Mouse (Mus musculus): ENCODE results near the gene Aaas. TPM values are rescaled to one million over a fixed set of nuclear protein-coding genes. Genes with fewer than 3 reads are reported as not detected.

Aaas gene
- polyA plus RNA-seq, 1 experiment = 13.2 TPM

DNA sequence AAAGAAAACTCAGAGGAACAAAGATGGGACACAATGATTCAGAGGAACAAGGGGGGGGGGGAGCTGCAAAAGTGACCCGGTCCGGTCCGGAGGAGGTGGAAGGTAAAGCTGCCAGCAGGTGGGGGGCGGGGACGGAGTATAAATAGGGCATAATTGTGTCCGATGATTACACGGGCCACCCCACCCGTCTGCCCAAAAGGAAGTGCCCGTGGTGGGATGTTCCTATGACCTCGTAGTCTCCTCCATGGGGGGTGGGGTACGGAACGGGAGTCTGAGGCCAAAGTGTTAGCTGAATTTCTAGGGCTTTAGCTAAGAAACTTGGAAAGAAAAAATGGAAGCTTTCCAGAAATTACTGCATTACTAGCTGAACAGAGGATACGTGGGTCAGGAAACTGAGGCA, 19.4 kb upstream of the Aaas start:
- no peak overlapping the region for H3K27ac ChIP-seq (replicated peaks; ENCODE audit: low read depth, low read length)
- H3K4me1 ChIP-seq (ENCODE audit: control insufficient read depth, insufficient read depth, insufficient read length, low read length) = no peaks in the 10 kb centered on the region; the same call in 1 of the 2 replicates
- H3K4me3 ChIP-seq (ENCODE audit: insufficient read depth, low read depth, low read length) = no peak overlapping the region

DNA sequence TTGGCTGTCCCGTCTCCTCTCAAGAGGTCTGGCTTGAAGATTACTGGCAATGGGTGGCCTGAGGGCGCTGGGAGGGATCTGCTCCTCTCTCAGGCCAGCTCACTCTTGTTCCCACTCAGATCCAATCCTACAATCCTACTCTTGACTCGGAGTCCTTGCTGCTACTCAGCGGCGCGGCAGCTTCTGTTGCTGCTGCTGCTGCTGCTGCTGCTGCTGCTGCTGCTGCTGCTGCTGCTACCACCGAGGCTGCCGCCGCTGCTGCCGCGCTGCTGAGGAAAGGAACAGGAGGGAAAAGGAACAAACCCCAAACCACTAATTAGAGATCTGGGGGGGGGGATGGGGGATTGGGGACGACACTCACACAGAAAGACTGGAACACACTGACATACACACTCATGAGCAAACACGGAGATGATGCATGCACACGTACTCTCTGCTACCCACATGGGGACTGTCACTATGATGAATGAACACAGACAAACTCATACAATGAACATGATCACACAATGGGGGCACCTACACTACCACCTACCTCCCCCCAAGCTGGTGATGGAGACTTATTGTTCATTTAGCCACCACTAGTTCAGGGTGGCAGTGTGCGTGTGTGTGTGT, 16.3 kb upstream of the Aaas start, which contains the start of gene Sp7:
TSS of gene Sp7 (minus strand) at position 450 of the 612 bp plus-strand sequence.
- no peak within 1 kb of the TSS for H3K4me3 ChIP-seq (ENCODE audit: insufficient read depth, low read depth, low read length)
- H3K27ac ChIP-seq (replicated peaks; ENCODE audit: low read depth, low read length) = no peak within 1 kb of the TSS
- no peaks in the 10 kb centered on the region; the same call in 1 of the 2 replicates for H3K4me1 ChIP-seq (ENCODE audit: control insufficient read depth, insufficient read depth, insufficient read length, low read length)

DNA sequence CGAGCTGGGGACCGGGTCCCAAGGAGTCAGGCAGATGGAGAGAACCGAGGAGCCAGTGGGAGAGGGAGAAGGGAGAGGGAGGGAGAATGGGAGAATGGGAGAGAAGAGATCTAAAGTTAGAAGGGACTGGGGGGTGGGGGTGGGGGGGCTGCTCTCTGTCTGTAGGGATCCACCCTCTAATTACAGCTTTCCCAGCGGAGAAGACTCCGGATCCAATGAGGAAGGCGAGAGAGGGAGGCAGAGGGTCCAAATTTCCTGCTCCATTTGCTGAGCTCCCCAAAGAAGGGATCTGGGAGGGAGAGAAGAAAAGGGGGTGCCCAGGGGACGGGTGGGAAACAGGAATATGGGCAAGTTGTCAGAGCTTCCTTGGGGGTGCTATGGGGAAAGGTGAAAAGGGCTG, 15.7 kb upstream of the Aaas start:
- no peaks in the 10 kb centered on the region; the same call in 1 of the 2 replicates for H3K4me1 ChIP-seq (ENCODE audit: control insufficient read depth, insufficient read depth, insufficient read length, low read length)
- H3K4me3 ChIP-seq (ENCODE audit: insufficient read depth, low read depth, low read length) = no peak overlapping the region
- no peak overlapping the region for H3K27ac ChIP-seq (replicated peaks; ENCODE audit: low read depth, low read length)

DNA sequence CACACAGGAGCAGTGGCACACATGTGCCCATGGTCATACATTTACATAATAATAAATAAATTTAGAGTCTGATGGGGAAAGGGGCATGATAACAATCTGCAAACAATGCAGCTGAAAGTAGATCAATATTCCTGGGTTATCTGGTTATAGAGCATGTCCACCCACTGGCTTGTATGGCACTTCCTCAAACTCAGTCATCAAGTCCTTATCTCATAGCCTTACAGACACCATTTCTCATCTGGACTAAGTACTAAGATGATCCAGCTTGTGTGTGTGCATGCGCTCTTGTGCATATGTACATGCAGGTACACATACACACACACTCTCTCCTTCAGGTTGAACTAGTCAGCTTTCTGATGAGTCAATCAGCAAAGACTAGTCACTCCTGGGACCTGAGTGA, 14.1 kb upstream of the Aaas start:
- Histone ChIP-seq H3K4me3 (ENCODE audit: insufficient read depth, low read depth, low read length) (no peak overlapping the region), H3K4me1 (ENCODE audit: control insufficient read depth, insufficient read depth, insufficient read length, low read length) (no peaks in the 10 kb centered on the region), H3K27ac (replicated peaks; ENCODE audit: low read depth, low read length) (no peak overlapping the region)

GRCm38 (mm10) chr15:102362648-102363047, 12.1 kb upstream of the Aaas start:
- no peaks in the 10 kb centered on the region for H3K4me1 ChIP-seq (ENCODE audit: control insufficient read depth, insufficient read depth, insufficient read length, low read length)
- H3K4me3 ChIP-seq (ENCODE audit: insufficient read depth, low read depth, low read length) = no peak overlapping the region
- H3K27ac ChIP-seq (replicated peaks; ENCODE audit: low read depth, low read length) = no peak overlapping the region

GRCm38 (mm10) chr15:102358834-102359233, 8.3 kb upstream of the Aaas start:
- Histone ChIP-seq H3K4me1 (ENCODE audit: control insufficient read depth, insufficient read depth, insufficient read length, low read length) (peaks cover 5% of the 10 kb centered on the region; the same call in 1 of the 2 replicates), H3K4me3 (ENCODE audit: insufficient read depth, low read depth, low read length) (no peak overlapping the region), H3K27ac (replicated peaks; ENCODE audit: low read depth, low read length) (no peak overlapping the region)

DNA sequence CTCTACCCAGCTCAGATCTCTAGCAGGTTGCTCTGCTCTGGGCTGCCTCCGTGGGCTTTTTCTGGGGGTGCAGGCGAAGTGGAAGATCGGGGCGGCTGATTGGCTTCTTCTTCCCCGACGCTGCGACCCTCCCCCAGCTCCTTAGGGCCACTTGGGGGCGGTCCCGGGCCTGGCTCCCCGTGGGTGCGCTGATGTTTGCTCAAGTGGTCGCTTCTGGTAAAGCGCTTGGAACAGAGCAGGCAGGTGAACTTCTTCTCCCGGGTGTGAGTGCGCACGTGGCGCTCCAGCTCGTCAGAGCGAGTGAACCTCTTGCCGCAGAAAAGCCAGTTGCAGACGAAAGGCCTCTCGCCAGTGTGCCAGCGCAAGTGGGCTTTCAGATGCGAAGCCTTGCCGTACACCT, 7.6 kb upstream of the Aaas start:
- peaks cover 5% of the 10 kb centered on the region; the same call in 1 of the 2 replicates for H3K4me1 ChIP-seq (ENCODE audit: control insufficient read depth, insufficient read depth, insufficient read length, low read length)
- H3K27ac ChIP-seq (replicated peaks; ENCODE audit: low read depth, low read length) = no peak overlapping the region
- no peak overlapping the region for H3K4me3 ChIP-seq (ENCODE audit: insufficient read depth, low read depth, low read length)

DNA sequence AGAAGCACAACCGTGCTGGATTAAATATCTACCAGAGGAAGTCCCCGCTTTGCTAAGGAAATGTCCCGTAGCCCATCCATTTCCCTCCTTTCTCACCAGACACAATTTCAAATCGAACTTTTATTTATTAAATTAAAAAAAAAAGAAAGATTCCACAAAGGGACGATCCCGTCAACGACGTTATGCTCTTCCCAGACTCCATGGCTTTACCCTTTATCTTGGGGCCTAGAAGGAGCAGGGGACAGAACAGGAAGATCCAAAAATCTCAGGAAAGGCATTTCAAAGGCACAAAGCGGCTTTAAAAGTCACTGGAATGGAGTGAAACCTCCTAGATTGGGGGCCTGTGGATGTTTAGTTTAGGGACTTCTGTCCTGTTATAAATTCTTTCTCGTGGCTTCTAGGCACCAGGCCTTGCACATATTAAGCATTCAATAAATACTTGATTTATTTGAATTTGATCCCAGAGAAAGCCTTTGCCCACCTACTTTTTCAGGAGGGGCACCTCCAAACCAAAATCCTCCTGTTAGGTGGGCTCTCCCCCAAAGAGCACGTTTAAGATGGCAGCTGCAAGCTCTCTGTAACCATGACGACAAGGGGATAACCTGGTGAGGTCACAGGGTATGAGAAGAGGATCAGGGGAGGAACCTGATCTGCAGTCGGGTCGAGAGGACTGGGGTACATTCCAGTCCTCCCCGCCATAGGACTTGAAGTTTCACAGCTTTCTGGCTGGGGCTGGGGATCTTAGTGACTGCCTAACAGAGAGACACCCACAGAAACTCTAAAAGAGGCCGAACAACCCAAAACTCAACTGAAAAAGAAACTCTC, 6.1 kb upstream of the Aaas start:
- Histone ChIP-seq H3K27ac (replicated peaks; ENCODE audit: low read depth, low read length) (no peak overlapping the region), H3K4me1 (ENCODE audit: control insufficient read depth, insufficient read depth, insufficient read length, low read length) (peaks cover 5% of the 10 kb centered on the region; the same call in 1 of the 2 replicates), H3K4me3 (ENCODE audit: insufficient read depth, low read depth, low read length) (no peak overlapping the region)

- H3K27ac ChIP-seq (replicated peaks; ENCODE audit: low read depth, low read length) = no peak overlapping the region
- peaks cover 5% of the 10 kb centered on the region; the same call in 1 of the 2 replicates for H3K4me1 ChIP-seq (ENCODE audit: control insufficient read depth, insufficient read depth, insufficient read length, low read length)
- peak overlapping the region; percentile 61 for H3K4me3 ChIP-seq (ENCODE audit: insufficient read depth, low read depth, low read length)
Observed at GRCm38 (mm10) chr15:102355871-102356441, 5.4 kb upstream of the Aaas start.

- Histone ChIP-seq H3K4me3 (ENCODE audit: insufficient read depth, low read depth, low read length) (peak overlapping the region; percentile 61), H3K27ac (replicated peaks; ENCODE audit: low read depth, low read length) (no peak overlapping the region), H3K4me1 (ENCODE audit: control insufficient read depth, insufficient read depth, insufficient read length, low read length) (peaks cover 5% of the 10 kb centered on the region; the same call in 1 of the 2 replicates)
Observed at GRCm38 (mm10) chr15:102355134-102355870, 4.7 kb upstream of the Aaas start.

DNA sequence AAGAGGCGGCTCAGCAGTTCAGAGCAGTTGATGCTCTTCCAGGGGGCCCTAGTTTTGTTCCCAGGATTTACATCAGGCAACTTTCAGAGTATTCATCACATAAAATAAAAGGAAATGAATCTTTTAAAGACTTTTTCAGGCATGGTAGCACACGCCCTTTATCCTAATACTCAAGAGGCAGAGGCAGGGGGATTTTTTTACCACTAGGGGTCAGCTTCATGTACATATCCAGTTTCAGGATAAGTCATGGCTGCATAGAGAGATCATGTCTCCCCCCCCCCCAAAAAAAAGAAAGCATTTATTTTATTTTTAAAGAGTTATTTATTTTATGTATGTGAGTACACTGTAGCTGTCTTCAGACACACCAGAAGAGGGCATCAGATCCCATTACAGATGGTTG, 3.4 kb upstream of the Aaas start:
- no peak overlapping the region for H3K4me3 ChIP-seq (ENCODE audit: insufficient read depth, low read depth, low read length)
- peaks cover 5% of the 10 kb centered on the region; the same call in 1 of the 2 replicates for H3K4me1 ChIP-seq (ENCODE audit: control insufficient read depth, insufficient read depth, insufficient read length, low read length)
- H3K27ac ChIP-seq (replicated peaks; ENCODE audit: low read depth, low read length) = no peak overlapping the region

GRCm38 (mm10) chr15:102352177-102352576, 1.6 kb upstream of the Aaas start:
- Histone ChIP-seq H3K27ac (replicated peaks; ENCODE audit: low read depth, low read length) (no peak overlapping the region), H3K4me3 (ENCODE audit: insufficient read depth, low read depth, low read length) (no peak overlapping the region), H3K4me1 (ENCODE audit: control insufficient read depth, insufficient read depth, insufficient read length, low read length) (peaks cover 5% of the 10 kb centered on the region; the same call in 1 of the 2 replicates)

GRCm38 (mm10) chr15:102350942-102351291, 346 bp upstream of the Aaas start:
- peaks cover 5% of the 10 kb centered on the region; the same call in 1 of the 2 replicates for H3K4me1 ChIP-seq (ENCODE audit: control insufficient read depth, insufficient read depth, insufficient read length, low read length)
- H3K4me3 ChIP-seq (ENCODE audit: insufficient read depth, low read depth, low read length) = peak overlapping the region; percentile 64
- H3K27ac ChIP-seq (replicated peaks; ENCODE audit: low read depth, low read length) = peak overlapping the region; percentile 66

GRCm38 (mm10) chr15:102346444-102346843, 4.1 kb downstream of the Aaas start:
- no peak overlapping the region for H3K4me3 ChIP-seq (ENCODE audit: insufficient read depth, low read depth, low read length)
- no peaks in the 10 kb centered on the region for H3K4me1 ChIP-seq (ENCODE audit: control insufficient read depth, insufficient read depth, insufficient read length, low read length)
- no peak overlapping the region for H3K27ac ChIP-seq (replicated peaks; ENCODE audit: low read depth, low read length)

- H3K4me3 ChIP-seq (ENCODE audit: insufficient read depth, low read depth, low read length) = no peak overlapping the region
- no peak overlapping the region for H3K27ac ChIP-seq (replicated peaks; ENCODE audit: low read depth, low read length)
- H3K4me1 ChIP-seq (ENCODE audit: control insufficient read depth, insufficient read depth, insufficient read length, low read length) = no peaks in the 10 kb centered on the region
Observed at GRCm38 (mm10) chr15:102344490-102344889, 6.1 kb downstream of the Aaas start.
